In genomic region chr1:192882617-192883295, GRCm38 (mm10) we compare ENCODE assay signal across 16 mouse cellular contexts. TPM values are rescaled to one million over a fixed set of nuclear protein-coding genes. Genes with fewer than 3 reads are reported as not detected.
A peak's percentile ranks its signal among the peaks of the same experiment; 100 is the strongest.
DNase-seq lines count a peak whose midpoint lies in the region; ATAC-seq and TF ChIP-seq lines count a peak whose summit lies in the region.
"Had no signal": no experiment of that assay in that cellular context is flagged by ENCODE, and none has a peak within 500 bp of the region (broad histone marks: within the 10 kb centered on the region; RNA-seq: fewer than 3 reads in every experiment).

No protein-coding gene starts in this region.

- H3K4me2 ChIP-seq in forebrain, embryonic 14.5 days (ENCODE audit: low read length), result no peak overlapping the region
- H3K4me2 ChIP-seq in forebrain, embryonic 11.5 days (ENCODE audit: low read depth, low read length, severe bottlenecking), result no peak overlapping the region
- H3K4me2 ChIP-seq: embryonic facial prominence, embryonic 12.5 days; kidney, embryonic 15.5 days; limb, embryonic 15.5 days; midbrain, embryonic 11.5 days had no signal

- no peaks in the 10 kb centered on the region for H3K9me3 ChIP-seq in forebrain, embryonic 14.5 days (replicated peaks; ENCODE audit: control insufficient read depth, low read length)
- H3K9me3 ChIP-seq in forebrain, embryonic 11.5 days (ENCODE audit: control insufficient read depth, low read length), result no peaks in the 10 kb centered on the region
- H3K9me3 ChIP-seq: embryonic facial prominence, embryonic 12.5 days; forebrain, embryonic 10.5 days; kidney, embryonic 15.5 days; limb, embryonic 15.5 days had no signal

- WGBS in forebrain, embryonic 14.5 days, result 75% methylated on average over 2 of the region's 2 CpGs
- WGBS in forebrain, embryonic 11.5 days, result 75% methylated on average over 2 of the region's 2 CpGs

- H3K9ac ChIP-seq in forebrain, embryonic 14.5 days (ENCODE audit: low read length), result no peak overlapping the region
- no peak overlapping the region for H3K9ac ChIP-seq in forebrain, embryonic 11.5 days (ENCODE audit: low read length)
- H3K9ac ChIP-seq: embryonic facial prominence, embryonic 12.5 days; kidney, embryonic 15.5 days; limb, embryonic 15.5 days had no signal

- TF ChIP-seq POLR2A in brain, embryonic 14.5 days (IDR thresholded peaks at IDR 0.05; ENCODE audit: borderline replicate concordance, extremely low read depth, insufficient read depth, insufficient read length, poor library complexity, severe bottlenecking), result no peak

- no peaks in the 10 kb centered on the region for H3K36me3 ChIP-seq in forebrain, embryonic 14.5 days (ENCODE audit: control insufficient read depth, insufficient read depth, low read length)
- no peaks in the 10 kb centered on the region for H3K36me3 ChIP-seq in forebrain, embryonic 11.5 days (ENCODE audit: control insufficient read depth, insufficient read depth, low read length)
- H3K36me3 ChIP-seq: embryonic facial prominence, embryonic 12.5 days; forebrain, embryonic 10.5 days; kidney, embryonic 15.5 days; limb, embryonic 15.5 days had no signal

- ATAC-seq in forebrain, embryonic 14.5 days, result no peak
- ATAC-seq in forebrain, embryonic 11.5 days (replicated peaks; ENCODE audit: low FRiP score), result no peak

- intact Hi-C loops in left cerebral cortex, adult 2 months (cut with DNase I), result loop anchor here (5.0 kb wide), 1 partner anchor 100 kb away; no protein-coding TSS in a partner anchor
- intact Hi-C loops in left cerebral cortex, postnatal 36 days (cut with DNase I), result no loop called here

- H3K27ac ChIP-seq in forebrain, embryonic 14.5 days (ENCODE audit: low read depth, low read length), result no peak overlapping the region
- no peak overlapping the region for H3K27ac ChIP-seq in forebrain, embryonic 11.5 days (ENCODE audit: low read depth, low read length)
- H3K27ac ChIP-seq in left cerebral cortex, adult 2 months, result no peak overlapping the region
- H3K27ac ChIP-seq: embryonic facial prominence, embryonic 12.5 days; forebrain, embryonic 10.5 days; kidney, embryonic 15.5 days; limb, embryonic 15.5 days had no signal

- DNase-seq in forebrain, embryonic 14.5 days (ENCODE audit: low spot score), result peak; percentile 22
- DNase-seq in forebrain, embryonic 11.5 days (ENCODE audit: low spot score), result no peak
- no peak for DNase-seq in left cerebral cortex, adult 2 months (ENCODE audit: extremely low spot score in 1 of 2, low spot score in 2 of 2)
- no peak for DNase-seq in left cerebral cortex, postnatal 36 days (ENCODE audit: low spot score in 2 of 2)
- DNase-seq in 3T3-L1 (ENCODE audit: low read depth, low spot score), result peak; percentile 71
- DNase-seq in brain, embryonic 14.5 days (ENCODE audit: low read depth), result peak; percentile 36
- no peak for DNase-seq in adrenal gland, adult 8-10 months
- no peak for DNase-seq in right cerebral cortex, postnatal 36 days (ENCODE audit: low spot score in 2 of 2)
- DNase-seq: cerebellum, postnatal 10 days; heart, postnatal 14 days; lung, postnatal 10 days had no signal

- H3K4me1 ChIP-seq in forebrain, embryonic 14.5 days (ENCODE audit: control insufficient read depth, insufficient read depth, low read length), result no peaks in the 10 kb centered on the region
- H3K4me1 ChIP-seq in forebrain, embryonic 11.5 days (replicated peaks; ENCODE audit: control insufficient read depth, insufficient read depth, low read length), result no peaks in the 10 kb centered on the region
- H3K4me1 ChIP-seq: embryonic facial prominence, embryonic 12.5 days; limb, embryonic 15.5 days had no signal

- no peak overlapping the region for H3K4me3 ChIP-seq in forebrain, embryonic 14.5 days (ENCODE audit: low read depth, low read length)
- no peak overlapping the region for H3K4me3 ChIP-seq in forebrain, embryonic 11.5 days (ENCODE audit: low read depth, low read length)
- no peak overlapping the region for H3K4me3 ChIP-seq in left cerebral cortex, adult 2 months
- H3K4me3 ChIP-seq: embryonic facial prominence, embryonic 12.5 days; forebrain, embryonic 10.5 days; kidney, embryonic 15.5 days; limb, embryonic 15.5 days had no signal

- no peaks in the 10 kb centered on the region for H3K27me3 ChIP-seq in forebrain, embryonic 14.5 days (replicated peaks; ENCODE audit: control insufficient read depth, insufficient read depth, low read length)
- no peaks in the 10 kb centered on the region for H3K27me3 ChIP-seq in forebrain, embryonic 11.5 days (ENCODE audit: control insufficient read depth, insufficient read depth, low read length)
- H3K27me3 ChIP-seq: embryonic facial prominence, embryonic 12.5 days; kidney, embryonic 15.5 days; limb, embryonic 15.5 days had no signal

- TF ChIP-seq CTCF in left cerebral cortex, adult 2 months (IDR thresholded peaks at IDR 0.05), result peak; percentile 49
- TF ChIP-seq CTCF in brain, embryonic 14.5 days (IDR thresholded peaks at IDR 0.05; ENCODE audit: borderline replicate concordance, extremely low read depth, insufficient read depth, insufficient read length), result no peak

RNA-seq across cellular contexts. Expression of gene Sertad4, which starts 27.2 kb away (rescaled TPM):
- polyA plus RNA-seq in forebrain, embryonic 14.5 days (2014; fragmentation: Nextera tagmentation; extraction: Ambion mirVana), result 20.8 and 26.2 TPM in 2 replicates
- polyA plus RNA-seq in forebrain, embryonic 11.5 days (2014; fragmentation: Nextera tagmentation; extraction: Ambion mirVana), result 17.2 and 17.3 TPM in 2 replicates
- 10 to 100 TPM; 11.6 to 12.1 TPM for total RNA-seq in left cerebral cortex, adult 2 months (2021)
- 10 to 100 TPM; 11.1 to 17.6 TPM for total RNA-seq in left cerebral cortex, postnatal 36 days (2021)
- polyA plus RNA-seq in brain, embryonic 14.5 days (2012; rRNA removed), result 32.5 and 38.7 TPM in 2 replicates
- total RNA-seq in adrenal gland, adult 8-10 months (2022), result 1 to 10 TPM; 5.3 to 9.9 (median 6.5) TPM

Comparison
In these comparisons a context has a peak if more than half of its experiments do, and no peak if none do; other contexts are left out.
1. DNase-seq: peak in forebrain, embryonic 14.5 days (single experiment), 3T3-L1 (single experiment) and brain, embryonic 14.5 days (single experiment); none in forebrain, embryonic 11.5 days (single experiment), left cerebral cortex, adult 2 months (0 of 2), left cerebral cortex, postnatal 36 days (0 of 2), adrenal gland, adult 8-10 months (single experiment) and right cerebral cortex, postnatal 36 days (0 of 2).